Mouse (Mus musculus) stomach, embryonic 14.5 days (tissue): ENCODE data around the gene Ctnna2. TPM values are rescaled to one million over a fixed set of nuclear protein-coding genes. Genes with fewer than 3 reads are reported as not detected.

Source experiments
- ATAC-seq: fragments of 200-750 bp; cut with Nextera tagmentation; 2 replicates; pipeline ENCODE4 v1.8.0; 2017; ENCODE audit warnings: low read depth, moderate TSS enrichment; ENCODE audit not compliant: insufficient number of reproducible peaks, insufficient read depth, low FRiP score
- H3K27ac ChIP-seq: fragments of 300-500 bp; sonication (generic); 2 replicates; pipeline ENCODE4 v1.5.1; 2014; ENCODE audit warnings: mild to moderate bottlenecking, low read length, moderate library complexity, mixed read lengths
- H3K27me3 ChIP-seq: fragments of 300-500 bp; sonication (generic); 2 replicates; pipeline ENCODE4 v1.6.1; 2014; ENCODE audit warnings: low read length, control low read depth, mixed read lengths; ENCODE audit not compliant: control insufficient read depth, insufficient read depth
- H3K36me3 ChIP-seq: fragments of 300-500 bp; sonication (generic); 2 replicates; pipeline ENCODE4 v1.6.1; 2014; ENCODE audit warnings: mild to moderate bottlenecking, control low read depth, low read length, moderate library complexity, mixed read lengths; ENCODE audit not compliant: control insufficient read depth, insufficient read depth
- H3K4me1 ChIP-seq: fragments of 300-500 bp; sonication (generic); 2 replicates; pipeline ENCODE4 v1.6.1; 2014; ENCODE audit warnings: low read length, control low read depth, mixed read lengths; ENCODE audit not compliant: control insufficient read depth, insufficient read depth
- H3K4me2 ChIP-seq: fragments of 300-500 bp; sonication (generic); replicated peaks from 2 replicates; pipeline ENCODE4 v1.6.1; 2014; ENCODE audit warnings: low read depth, low read length, control low read depth
- H3K4me3 ChIP-seq: fragments of 300-500 bp; sonication (generic); 2 replicates; pipeline ENCODE4 v1.5.1; 2014; ENCODE audit warnings: low read depth, low read length, control low read depth
- H3K9ac ChIP-seq: fragments of 300-500 bp; sonication (generic); replicated peaks from 2 replicates; pipeline ENCODE4 v1.6.1; 2014; ENCODE audit warnings: low read depth, mild to moderate bottlenecking, control low read depth, low read length, moderate library complexity, mixed read lengths
- H3K9me3 ChIP-seq: fragments of 300-500 bp; sonication (generic); 2 replicates; pipeline ENCODE4 v1.6.1; 2016; ENCODE audit warnings: low read depth, low read length, control low read depth; ENCODE audit not compliant: control insufficient read depth
- WGBS: fragments of 180-500 bp; shearing (Covaris S2); extraction: QIAGEN DNeasy Blood & Tissue Kit; methylation state at CpG from one replicate; pipeline ENCODE4 v1.1.7; 2014; 5-methylcytosine and 5-hydroxymethylcytosine counted together
- polyA plus RNA-seq: library from polyadenylated mRNA; unstranded; fragments of >200 nt; fragmentation: Nextera tagmentation; extraction: Ambion mirVana; gene quantifications from 2 replicates; pipeline ENCODE4 v1.2.1, GENCODE M21; 2014

Ctnna2 gene
- polyA plus RNA-seq, 1 experiment from 2014 or later: 9.3 TPM

GRCm38 (mm10) chr6:77075396-77076376 lies 903.8 kb downstream of the Ctnna2 start:
- 41% methylated on average over 14 of the region's 14 CpGs for WGBS

DNA sequence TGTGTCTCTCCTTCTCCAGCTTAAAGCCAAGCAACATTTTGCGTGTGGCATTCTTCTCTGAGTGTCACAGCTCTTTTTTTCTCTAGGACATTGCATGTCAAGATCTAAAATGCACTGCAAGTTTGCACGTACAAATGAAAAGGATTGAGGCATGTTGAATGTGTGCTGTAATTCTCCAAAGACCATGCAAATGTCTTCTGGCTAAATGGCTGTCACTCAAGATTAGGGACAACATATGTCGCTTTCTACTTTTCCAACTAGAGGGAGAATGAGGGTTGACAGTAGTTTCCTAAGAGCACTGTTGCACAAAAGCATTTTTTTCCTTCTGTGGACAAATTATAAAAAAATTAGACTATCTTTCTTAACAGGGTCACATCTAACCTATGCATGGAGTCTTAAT lies 909.9 kb downstream of the Ctnna2 start:
- Histone ChIP-seq H3K9me3 (no peaks in the 10 kb centered on the region), H3K4me2 (no peak overlapping the region), H3K9ac (no peak overlapping the region), H3K36me3 (no peaks in the 10 kb centered on the region), H3K4me1 (no peaks in the 10 kb centered on the region), H3K27ac (no peak overlapping the region), H3K27me3 (no peaks in the 10 kb centered on the region), H3K4me3 (no peak overlapping the region)
- no peak for ATAC-seq
- WGBS: 81% methylated on average over 3 of the region's 3 CpGs

More at GRCm38 (mm10) chr6:77075396-77076376, 903.8 kb downstream of the Ctnna2 start:
- Histone ChIP-seq H3K36me3 (no peaks in the 10 kb centered on the region), H3K4me1 (no peaks in the 10 kb centered on the region), H3K9me3 (no peaks in the 10 kb centered on the region), H3K9ac (no peak overlapping the region), H3K27ac (no peak overlapping the region), H3K4me2 (no peak overlapping the region), H3K4me3 (no peak overlapping the region), H3K27me3 (no peaks in the 10 kb centered on the region)
- ATAC-seq: peak; percentile 46; the same call in 1 of the 2 replicates

GRCm38 (mm10) chr6:77050690-77051089 lies 928.8 kb downstream of the Ctnna2 start:
- Histone ChIP-seq H3K4me1 (no peaks in the 10 kb centered on the region), H3K36me3 (no peaks in the 10 kb centered on the region), H3K4me2 (no peak overlapping the region), H3K4me3 (no peak overlapping the region), H3K27me3 (no peaks in the 10 kb centered on the region), H3K9ac (no peak overlapping the region), H3K27ac (no peak overlapping the region), H3K9me3 (no peaks in the 10 kb centered on the region)
- 45% methylated on average over 3 of the region's 3 CpGs for WGBS
- no peak for ATAC-seq

- WGBS: 94% methylated on average over 2 of the region's 2 CpGs
- H3K4me2 ChIP-seq: no peak overlapping the region
- H3K9me3 ChIP-seq: no peaks in the 10 kb centered on the region
- no peak for ATAC-seq
- H3K36me3 ChIP-seq: no peaks in the 10 kb centered on the region
- H3K9ac ChIP-seq: no peak overlapping the region
- no peak overlapping the region for H3K4me3 ChIP-seq
- H3K27ac ChIP-seq: no peak overlapping the region
- H3K4me1 ChIP-seq: no peaks in the 10 kb centered on the region
- H3K27me3 ChIP-seq: no peaks in the 10 kb centered on the region
These were observed 929.3 kb downstream of the Ctnna2 start for GRCm38 (mm10) chr6:77050193-77050592.

DNA sequence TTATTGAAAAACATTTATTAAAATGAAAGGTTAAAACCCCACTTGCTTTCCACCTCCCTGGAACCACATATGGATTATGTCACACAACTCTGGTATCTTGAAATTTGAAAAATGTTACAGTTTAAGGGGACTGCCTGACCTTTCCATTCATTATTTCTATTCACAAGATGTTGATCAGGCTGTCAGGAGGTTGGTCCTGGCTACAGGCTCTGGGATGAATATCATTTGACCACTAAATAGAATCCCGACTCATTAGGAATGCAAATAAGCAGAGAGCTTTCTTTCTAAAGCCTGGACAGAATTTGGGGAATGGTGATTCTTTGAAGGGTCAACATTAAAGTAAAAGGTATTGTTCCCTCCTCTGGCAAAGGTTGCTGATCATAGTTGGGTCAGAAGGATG lies 931.9 kb downstream of the Ctnna2 start:
- no peak overlapping the region for H3K4me3 ChIP-seq
- H3K27ac ChIP-seq: no peak overlapping the region
- no peaks in the 10 kb centered on the region for H3K27me3 ChIP-seq
- no peak for ATAC-seq
- no peaks in the 10 kb centered on the region for H3K9me3 ChIP-seq
- 62% methylated on average over 1 of the region's 1 CpGs for WGBS
- H3K4me2 ChIP-seq: no peak overlapping the region
- no peaks in the 10 kb centered on the region for H3K4me1 ChIP-seq
- H3K36me3 ChIP-seq: no peaks in the 10 kb centered on the region
- H3K9ac ChIP-seq: no peak overlapping the region

DNA sequence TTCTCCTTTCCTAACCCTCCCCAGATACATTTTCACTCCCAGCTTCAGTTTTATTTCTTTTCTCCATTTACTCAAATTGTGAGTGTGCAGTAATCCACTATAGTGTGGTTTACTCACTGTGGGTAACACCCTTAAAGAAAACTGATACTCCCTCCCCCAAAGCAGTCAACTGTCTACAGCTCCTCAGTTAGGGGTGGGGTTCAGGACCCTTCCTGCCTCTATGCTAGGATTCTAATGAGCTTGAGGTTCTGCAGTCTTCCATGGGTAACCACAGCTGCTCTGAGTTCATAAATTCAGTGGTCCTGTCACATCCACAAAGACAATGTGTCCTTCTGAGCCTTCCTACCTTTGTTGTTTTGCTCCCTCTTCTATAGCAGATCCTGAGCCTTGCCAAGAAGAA lies 954.4 kb downstream of the Ctnna2 start:
- ATAC-seq: no peak
- Histone ChIP-seq H3K4me2 (no peak overlapping the region), H3K27ac (no peak overlapping the region), H3K4me3 (no peak overlapping the region), H3K4me1 (no peaks in the 10 kb centered on the region), H3K9me3 (no peaks in the 10 kb centered on the region), H3K9ac (no peak overlapping the region), H3K27me3 (no peaks in the 10 kb centered on the region), H3K36me3 (no peaks in the 10 kb centered on the region)

DNA sequence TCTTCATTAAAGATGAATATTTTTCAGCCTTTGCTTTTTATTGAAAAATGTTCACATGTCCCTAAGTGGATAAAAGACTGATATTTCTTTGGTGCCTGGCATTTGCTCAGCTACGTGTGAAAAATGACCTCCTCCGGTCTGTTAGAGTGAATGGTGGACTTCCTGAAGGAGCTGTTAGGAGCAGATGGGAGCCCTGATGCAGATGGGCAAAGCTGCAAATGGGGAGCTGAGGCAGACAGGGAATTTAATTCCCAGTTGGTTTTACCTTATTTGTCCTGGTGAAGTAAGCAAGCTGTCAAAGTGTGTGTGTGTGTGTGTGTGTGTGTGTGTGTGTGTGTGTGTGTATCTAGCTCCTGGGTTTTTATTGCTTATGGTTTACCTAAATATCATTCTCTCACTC lies 966.3 kb downstream of the Ctnna2 start:
- Histone ChIP-seq H3K27me3 (no peaks in the 10 kb centered on the region), H3K27ac (no peak overlapping the region), H3K36me3 (no peaks in the 10 kb centered on the region), H3K4me1 (no peaks in the 10 kb centered on the region), H3K4me2 (no peak overlapping the region), H3K4me3 (no peak overlapping the region), H3K9ac (no peak overlapping the region), H3K9me3 (no peaks in the 10 kb centered on the region)
- WGBS: 59% methylated on average over 2 of the region's 2 CpGs
- no peak for ATAC-seq

DNA sequence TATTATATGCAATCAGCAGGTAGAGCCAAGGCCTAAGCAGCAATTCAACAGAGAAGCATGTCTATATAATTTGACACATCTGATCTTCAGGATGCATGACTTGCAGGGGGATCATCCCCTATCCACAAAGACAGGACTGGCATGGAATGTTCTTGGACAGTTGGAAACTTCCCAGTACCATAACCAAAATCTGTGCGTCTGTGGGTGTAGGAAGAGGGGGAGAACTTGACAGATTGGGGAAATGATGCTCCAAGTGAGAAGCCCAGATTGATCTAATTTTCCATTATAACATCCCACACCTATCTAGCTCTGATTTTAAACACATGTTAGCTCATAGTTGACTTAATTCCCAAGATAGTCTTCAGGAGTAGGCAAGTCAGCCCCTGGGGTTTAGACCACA lies 968.5 kb downstream of the Ctnna2 start:
- no peak overlapping the region for H3K9ac ChIP-seq
- H3K36me3 ChIP-seq: no peaks in the 10 kb centered on the region
- no peaks in the 10 kb centered on the region for H3K27me3 ChIP-seq
- H3K4me1 ChIP-seq: no peaks in the 10 kb centered on the region
- no peak overlapping the region for H3K27ac ChIP-seq
- H3K4me2 ChIP-seq: no peak overlapping the region
- ATAC-seq: no peak
- no peaks in the 10 kb centered on the region for H3K9me3 ChIP-seq
- no peak overlapping the region for H3K4me3 ChIP-seq
- 88% methylated on average over 1 of the region's 1 CpGs for WGBS
